Mouse (Mus musculus) testis, postnatal 10 days (tissue): ENCODE measurements around the gene Olfr1012.
"Not testable (repeated sequence)": the region's sequence is repeated elsewhere in the genome, so short reads cannot be mapped to it uniquely, and the experiment has no call there.

Experiments
- DNase-seq: peaks from one replicate; pipeline ENCODE4 v3.0.0; 2021; ENCODE audit warnings: low spot score

The Olfr1012 gene

GRCm38 (mm10) chr2:85762666-85763065 lies at the start of gene Olfr1012:
TSS of gene Olfr1012 (minus strand) at chr2:85762766.
- DNase-seq, result no peak

GRCm38 (mm10) chr2:85804501-85804900 lies 41.9 kb upstream of the Olfr1012 start:
- no peak for DNase-seq

GRCm38 (mm10) chr2:85802444-85802843 lies 39.9 kb upstream of the Olfr1012 start, which contains the start of gene Olfr1016:
TSS of gene Olfr1016 (minus strand) at chr2:85802544.
- DNase-seq, result no peak

GRCm38 (mm10) chr2:85792331-85792730 lies 29.8 kb upstream of the Olfr1012 start:
- no peak for DNase-seq

GRCm38 (mm10) chr2:85781717-85782116 lies 19.2 kb upstream of the Olfr1012 start, which contains the start of gene Olfr1015:
TSS of gene Olfr1015 (plus strand) at chr2:85782017.
- DNase-seq, result no peak

GRCm38 (mm10) chr2:85772413-85772812 lies 9.8 kb upstream of the Olfr1012 start, which contains the start of gene Olfr1014:
TSS of gene Olfr1014 (plus strand) at chr2:85772713.
- no peak for DNase-seq

GRCm38 (mm10) chr2:85766798-85767197 lies 4.2 kb upstream of the Olfr1012 start, which contains the start of gene Olfr1013:
TSS of gene Olfr1013 (plus strand) at chr2:85767098.
- no peak for DNase-seq

GRCm38 (mm10) chr2:85753822-85754221 lies 8.7 kb downstream of the Olfr1012 start:
- no peak for DNase-seq

GRCm38 (mm10) chr2:85725793-85726192 lies 36.8 kb downstream of the Olfr1012 start:
- no peak for DNase-seq

- no peak for DNase-seq
Measured at GRCm38 (mm10) chr2:85715119-85715518, 47.4 kb downstream of the Olfr1012 start, which contains the start of gene Olfr1009. TSS of gene Olfr1009 (plus strand) at chr2:85715419.

GRCm38 (mm10) chr2:85711159-85711558 lies 51.4 kb downstream of the Olfr1012 start:
- DNase-seq, result no peak

- not testable (repeated sequence) for DNase-seq
Measured at GRCm38 (mm10) chr2:85710680-85711079, 51.9 kb downstream of the Olfr1012 start.
